Mouse (Mus musculus) adrenal gland, postnatal 10 days (tissue): ENCODE data around the gene Mmp1b. TPM values are rescaled to one million over a fixed set of nuclear protein-coding genes. Genes with fewer than 3 reads are reported as not detected.
"Not testable (repeated sequence)": the region's sequence is repeated elsewhere in the genome, so short reads cannot be mapped to it uniquely, and the experiment has no call there.

ENCODE experiments used
- DNase-seq: peaks from one replicate; pipeline ENCODE4 v3.0.0; 2021; ENCODE audit warnings: mixed read lengths
- long read RNA-seq, 2 experiments: library from polyadenylated mRNA; stranded (forward); transcript quantifications; one replicate each; pipeline ENCODE4 v2.0.0; 2021
- total RNA-seq, 2 experiments: library from RNA; stranded (reverse); gene quantifications; 2 replicates each; pipeline ENCODE4 v1.2.3; 2021

Gene Mmp1b
- total RNA-seq, result not detected
- long read RNA-seq, experiment 1, result 0 reads
- long read RNA-seq, experiment 2, result 0 reads

GRCm38 (mm10) chr9:7387947-7388346 is at the start of gene Mmp1b:
Mmp1b (minus strand) TSS chr9:7388047.
- no peak for DNase-seq

DNA sequence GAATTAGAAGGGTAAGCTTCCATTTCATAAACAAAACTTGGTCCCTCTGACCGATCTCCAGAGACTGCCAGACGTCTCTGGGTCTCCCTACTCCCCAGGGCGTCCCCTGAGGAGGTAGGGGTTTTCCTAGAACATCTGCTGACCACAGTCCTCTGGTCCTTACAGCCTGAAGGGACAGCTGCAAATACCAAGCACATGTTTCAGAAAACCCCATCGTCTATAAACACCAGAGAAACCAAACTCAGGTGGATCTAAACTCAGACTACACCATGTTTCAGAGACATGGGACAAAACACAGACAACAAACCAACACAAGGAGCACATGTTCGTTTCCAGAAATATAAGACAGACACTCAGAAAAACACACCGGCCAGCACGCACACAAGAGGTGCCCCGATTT is 8.7 kb upstream of the Mmp1b start:
- not testable (repeated sequence) for DNase-seq

DNA sequence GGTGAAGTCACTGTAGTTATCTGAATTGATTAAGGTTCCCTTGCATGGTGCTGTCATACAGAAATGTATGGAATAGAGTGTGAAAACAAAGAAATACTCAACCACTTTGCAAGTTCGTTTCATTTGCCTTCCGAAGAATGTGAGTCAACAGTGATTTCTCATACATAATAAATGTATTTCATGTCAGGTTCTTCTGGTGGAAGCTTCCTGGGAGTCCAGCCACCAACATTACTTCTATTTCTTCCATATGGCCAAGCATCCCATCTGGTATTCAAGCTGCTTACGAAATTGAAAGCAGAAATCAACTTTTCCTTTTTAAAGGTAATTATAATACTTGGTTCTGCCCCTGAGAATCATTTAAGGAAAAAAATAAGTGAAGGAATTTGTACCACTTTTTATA is 33.3 kb downstream of the Mmp1b start:
- DNase-seq, result no peak

- no peak for DNase-seq
Measured at GRCm38 (mm10) chr9:7345513-7345912, 42.3 kb downstream of the Mmp1b start.

- DNase-seq, result no peak
Measured at GRCm38 (mm10) chr9:7344107-7344506, 43.7 kb downstream of the Mmp1b start, which contains the start of gene Mmp12. Mmp12 (plus strand) TSS chr9:7344381.

- no peak for DNase-seq
Measured at GRCm38 (mm10) chr9:7336740-7337483, 50.9 kb downstream of the Mmp1b start.

DNA sequence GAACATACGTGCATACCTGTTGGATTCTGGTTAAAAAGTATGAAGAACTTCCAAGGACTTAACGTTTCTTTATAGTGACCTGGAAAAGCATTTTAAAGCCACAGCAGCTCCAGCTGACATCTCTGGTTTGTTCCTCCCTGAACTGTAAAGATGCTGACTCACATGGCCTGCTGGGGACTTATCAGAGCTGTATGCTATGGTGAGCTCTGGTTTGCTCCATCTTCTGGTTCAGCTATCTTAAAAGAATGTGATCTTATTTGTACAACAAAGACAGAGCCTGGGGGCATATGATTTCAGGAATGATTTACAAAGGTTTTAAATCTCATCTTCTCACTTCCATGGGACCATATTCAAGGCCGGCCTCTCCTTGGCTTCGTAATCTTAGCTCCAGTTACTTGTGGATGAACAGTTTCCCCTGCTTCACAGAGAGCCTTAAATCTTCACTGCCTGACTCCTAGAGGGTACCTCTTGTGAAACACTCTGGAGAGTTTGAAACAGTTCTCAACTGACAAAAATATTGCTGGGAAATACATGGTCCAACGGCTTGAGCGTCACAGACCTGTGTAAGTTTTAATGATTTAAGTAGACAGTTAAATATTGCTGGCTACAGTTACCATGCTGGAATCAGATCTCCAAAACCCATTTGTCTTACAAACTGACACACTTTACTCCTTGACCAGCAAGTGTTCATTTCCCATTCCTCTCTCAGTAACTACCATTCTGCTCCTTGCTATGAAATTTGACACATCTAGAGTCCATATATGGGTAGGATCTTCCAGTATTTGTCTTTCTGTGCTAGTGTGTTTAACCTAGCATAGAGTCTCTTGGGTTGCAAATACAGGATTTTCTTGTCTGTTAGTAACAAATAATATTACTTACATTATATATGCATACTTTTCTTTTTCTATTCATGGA is 51.8 kb downstream of the Mmp1b start:
- DNase-seq, result no peak

GRCm38 (mm10) chr9:7331847-7332246 is 56.0 kb downstream of the Mmp1b start:
- no peak for DNase-seq

Other genes starting within 250 kb of the Mmp1b start
- 10 to 100 TPM in 1 of 2 experiments, 1 to 10 TPM in 1; 8.7 to 13.4 TPM for gene Dync2h1, start 203.6 kb downstream of the Mmp1b start, total RNA-seq
- gene Dcun1d5, start 203.5 kb downstream of the Mmp1b start, total RNA-seq, result 10 to 100 TPM; 81.1 to 89.9 TPM
- 10 to 100 TPM in 1 of 2 experiments, under 1 TPM in 1; 0.27 to 12.4 TPM for gene Mmp13, start 115.5 kb downstream of the Mmp1b start, total RNA-seq
- gene Mmp12, start 43.7 kb downstream of the Mmp1b start, total RNA-seq, result under 1 TPM; 0.24 to 0.45 TPM
- gene Mmp3, start 57.8 kb upstream of the Mmp1b start, total RNA-seq, result under 1 TPM in 1 of 2 experiments, not detected in 1; 0.18 TPM
- gene Mmp10, start 114.3 kb upstream of the Mmp1b start, total RNA-seq, result not detected
- gene Mmp8, start 170.4 kb upstream of the Mmp1b start, total RNA-seq, result 1 to 10 TPM; 1.1 to 2.6 TPM
- gene Mmp27, start 183.3 kb upstream of the Mmp1b start, total RNA-seq, result under 1 TPM; 0.15 to 0.30 TPM
- not detected for gene Mmp20, start 240.2 kb upstream of the Mmp1b start, total RNA-seq